9 mouse cellular contexts compared by ENCODE assay signal in the genomic region with DNA sequence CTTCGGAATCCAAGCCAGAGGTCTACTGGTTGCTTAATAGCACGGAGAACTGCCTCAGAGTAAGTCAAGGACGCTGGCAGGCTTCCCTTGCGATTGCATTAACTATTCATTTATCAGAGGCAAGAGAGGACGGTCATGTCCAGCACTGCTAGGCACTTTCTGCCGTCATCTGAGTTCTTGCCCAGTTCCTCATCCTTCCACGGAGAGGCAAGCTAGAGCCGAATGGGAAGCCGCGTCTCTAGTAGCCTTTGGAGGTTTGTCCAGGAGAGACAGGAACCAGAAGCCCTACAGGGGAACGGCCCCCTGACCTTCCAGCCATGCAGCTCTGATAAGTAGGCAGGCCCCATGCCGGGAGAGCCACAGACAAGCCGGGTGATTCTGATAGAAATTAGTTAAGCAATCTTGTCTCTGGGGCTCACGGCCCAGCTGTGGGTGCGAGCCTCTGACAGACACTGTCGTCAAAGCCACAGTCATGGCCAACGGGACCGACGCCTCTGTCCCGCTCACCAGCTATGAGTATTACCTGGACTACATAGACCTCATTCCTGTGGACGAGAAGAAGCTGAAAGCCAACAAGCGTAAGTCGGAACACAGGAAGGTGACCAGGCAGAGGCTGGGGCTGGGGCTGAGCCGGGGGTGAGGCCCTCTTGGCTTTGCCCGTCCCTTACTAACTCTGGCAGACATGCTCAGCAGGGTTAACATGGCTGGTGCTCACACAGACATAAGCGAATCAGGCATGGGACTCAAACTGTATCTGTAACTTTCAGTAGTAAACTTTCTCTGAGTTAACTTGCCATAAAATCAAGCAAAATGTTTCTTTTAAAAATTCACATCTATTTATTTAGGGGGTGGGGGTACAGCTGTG. TPM values are rescaled to one million over a fixed set of nuclear protein-coding genes. Genes with fewer than 3 reads are reported as not detected.
DNase-seq lines count a peak whose midpoint lies in the region; ATAC-seq lines count a peak whose summit lies in the region.
"Had no signal": no experiment of that assay in that cellular context is flagged by ENCODE, and none has a peak within 500 bp of the region (broad histone marks: within the 10 kb centered on the region; RNA-seq: fewer than 3 reads in every experiment).

A gene (plus strand): TSS at position 116 of the 865 bp plus-strand sequence.

- H3K36me3 ChIP-seq in forebrain, embryonic 11.5 days (ENCODE audit: control insufficient read depth, insufficient read depth, low read length), result no peaks in the 10 kb centered on the region
- H3K36me3 ChIP-seq in forebrain, embryonic 12.5 days (replicated peaks), result no peaks in the 10 kb centered on the region
- H3K36me3 ChIP-seq: neural tube, embryonic 12.5 days had no signal

- H3K4me2 ChIP-seq in forebrain, embryonic 11.5 days (ENCODE audit: low read depth, low read length, severe bottlenecking), result no peak within 1 kb of the TSS
- no peak within 1 kb of the TSS for H3K4me2 ChIP-seq in forebrain, embryonic 12.5 days
- H3K4me2 ChIP-seq: neural tube, embryonic 12.5 days had no signal

- no peak within 1 kb of the TSS for H3K4me3 ChIP-seq in forebrain, embryonic 11.5 days (ENCODE audit: low read depth, low read length)
- no peak within 1 kb of the TSS for H3K4me3 ChIP-seq in forebrain, embryonic 12.5 days (replicated peaks)
- H3K4me3 ChIP-seq: neural tube, embryonic 12.5 days had no signal

- 90% methylated on average over 26 of the region's 26 CpGs for WGBS in forebrain, embryonic 11.5 days
- 88% methylated on average over 26 of the region's 26 CpGs for WGBS in forebrain, embryonic 12.5 days

- no peak within 1 kb of the TSS for H3K9ac ChIP-seq in forebrain, embryonic 11.5 days (ENCODE audit: low read length)
- H3K9ac ChIP-seq in forebrain, embryonic 12.5 days, result no peak within 1 kb of the TSS
- H3K9ac ChIP-seq: neural tube, embryonic 12.5 days had no signal

- no peak for ATAC-seq in forebrain, embryonic 11.5 days (replicated peaks; ENCODE audit: low FRiP score)
- no peak for ATAC-seq in forebrain, embryonic 12.5 days (ENCODE audit: low FRiP score)

- DNase-seq in forebrain, embryonic 11.5 days (ENCODE audit: low spot score), result peak; percentile 57
- DNase-seq in adrenal gland, postnatal 25 days, result peak; percentile 88
- DNase-seq in heart, postnatal 14 days, result peak; percentile 58 to 71
- peak; percentile 54 for DNase-seq in lung, postnatal 14 days
- DNase-seq in spleen, postnatal 36 days (ENCODE audit: low spot score in 2 of 2), result no peak
- no peak for DNase-seq in spleen, postnatal 10 days (ENCODE audit: low spot score in 2 of 2)
- DNase-seq in layer of hippocampus, postnatal 14 days (ENCODE audit: low spot score in 2 of 2), result no peak

- intact Hi-C loops in heart, postnatal 14 days (cut with DNase I), result no loop called here

- no peaks in the 10 kb centered on the region for H3K27me3 ChIP-seq in forebrain, embryonic 11.5 days (ENCODE audit: control insufficient read depth, insufficient read depth, low read length)
- H3K27me3 ChIP-seq in forebrain, embryonic 12.5 days, result no peaks in the 10 kb centered on the region
- H3K27me3 ChIP-seq: neural tube, embryonic 12.5 days had no signal

- no peak within 1 kb of the TSS for H3K27ac ChIP-seq in forebrain, embryonic 11.5 days (ENCODE audit: low read depth, low read length)
- H3K27ac ChIP-seq in forebrain, embryonic 12.5 days, result no peak within 1 kb of the TSS
- H3K27ac ChIP-seq: neural tube, embryonic 12.5 days had no signal

- no peaks in the 10 kb centered on the region for H3K4me1 ChIP-seq in forebrain, embryonic 11.5 days (replicated peaks; ENCODE audit: control insufficient read depth, insufficient read depth, low read length)
- H3K4me1 ChIP-seq in forebrain, embryonic 12.5 days, result no peaks in the 10 kb centered on the region

- H3K9me3 ChIP-seq in forebrain, embryonic 11.5 days (ENCODE audit: control insufficient read depth, low read length), result no peaks in the 10 kb centered on the region
- no peaks in the 10 kb centered on the region for H3K9me3 ChIP-seq in forebrain, embryonic 12.5 days
- H3K9me3 ChIP-seq: neural tube, embryonic 12.5 days had no signal

RNA-seq across cellular contexts. Expression of the gene that starts here (rescaled TPM):
- 0.25 and 0.43 TPM in 2 replicates for polyA plus RNA-seq in forebrain, embryonic 11.5 days (2014; fragmentation: Nextera tagmentation; extraction: Ambion mirVana)
- polyA plus RNA-seq in forebrain, embryonic 12.5 days (2016; fragmentation: Nextera tagmentation; extraction: Ambion mirVana), result not detected in 2 replicates
- 391 and 677 TPM in 2 replicates for total RNA-seq in adrenal gland, postnatal 25 days (2021)
- 10 to 100 TPM; 16.5 to 18.8 TPM for total RNA-seq in heart, postnatal 14 days (2021)
- 1 to 10 TPM in 1 of 2 experiments, under 1 TPM in 1; 0.67 to 1.1 TPM for total RNA-seq in layer of hippocampus, postnatal 14 days (2021)
- polyA plus RNA-seq: neural tube, embryonic 12.5 days had no signal

Comparison
In these comparisons a context has a peak if more than half of its experiments do, and no peak if none do; other contexts are left out.
1. RNA of the gene that starts here (total RNA-seq): 391 to 677 TPM in adrenal gland, postnatal 25 days; 16.5 to 18.8 TPM in heart, postnatal 14 days and 0.67 to 1.1 TPM in layer of hippocampus, postnatal 14 days; every median in the first group is over 10 times any median in the second.
2. Peak in DNase-seq in forebrain, embryonic 11.5 days; RNA of the gene not detected or under 1 TPM.
3. DNase-seq: peak in adrenal gland, postnatal 25 days (single experiment), heart, postnatal 14 days (2 of 2) and lung, postnatal 14 days (single experiment); none in spleen, postnatal 36 days (0 of 2), spleen, postnatal 10 days (0 of 2) and layer of hippocampus, postnatal 14 days (0 of 2).